Mouse (Mus musculus): ENCODE results near the gene Zfp629.

GRCm38 (mm10) chr7:127573503-127574008 lies 42.0 kb downstream of the Zfp629 start:
- no peak for TF ChIP-seq CTCF (IDR thresholded peaks at IDR 0.05; ENCODE audit: control insufficient read depth, insufficient read depth, insufficient read length)
- TF ChIP-seq USF1 (IDR thresholded peaks at IDR 0.05; ENCODE audit: low read depth): no peak

All from C2C12 (cell line).